Mouse (Mus musculus) heart, postnatal 10 days (tissue): Measurements from ENCODE around the gene Mphosph9. TPM values are rescaled to one million over a fixed set of nuclear protein-coding genes. Genes with fewer than 3 reads are reported as not detected.
A peak's percentile ranks its signal among the peaks of the same experiment; 100 is the strongest.
"Not testable (repeated sequence)": the region's sequence is repeated elsewhere in the genome, so short reads cannot be mapped to it uniquely, and the experiment has no call there.

Source experiments
- DNase-seq, 2 experiments: peaks; one replicate each; pipeline ENCODE4 v3.0.0; 2021
- intact Hi-C: fragments of 180-260 bp; cut with DNase I; formaldehyde crosslinking; loops from one replicate; pipeline ENCODE4 v1.15.1; 2025
- total RNA-seq, 2 experiments: library from RNA; stranded (reverse); gene quantifications; 2 replicates each; pipeline ENCODE4 v1.2.3; 2021

Mphosph9 gene
- total RNA-seq, result 1 to 10 TPM; 6.7 to 7.4 TPM

- peak; percentile 99 to 100 for DNase-seq
- intact Hi-C loops, result loop anchor here (2.0 kb wide), 1 partner anchor 29 kb away; no protein-coding TSS in a partner anchor
Measured at GRCm38 (mm10) chr5:124327510-124328364, at the start of gene Mphosph9, which contains the start of gene 2810006K23Rik. Mphosph9 (minus strand) TSS chr5:124327972. 2810006K23Rik (plus strand) TSS chr5:124328089.

GRCm38 (mm10) chr5:124377149-124377548 lies 49.4 kb upstream of the Mphosph9 start:
- no peak for DNase-seq
- intact Hi-C loops, result no loop called here

- DNase-seq, result no peak
- intact Hi-C loops, result no loop called here
Measured at GRCm38 (mm10) chr5:124376401-124376800, 48.6 kb upstream of the Mphosph9 start.

GRCm38 (mm10) chr5:124374298-124374697 lies 46.5 kb upstream of the Mphosph9 start:
- intact Hi-C loops, result loop anchor here (5.0 kb wide), 1 partner anchor 33 kb away; no protein-coding TSS in a partner anchor
- no peak for DNase-seq

- intact Hi-C loops, result no loop called here
Measured at GRCm38 (mm10) chr5:124366721-124367120, 38.9 kb upstream of the Mphosph9 start.

GRCm38 (mm10) chr5:124365754-124366153 lies 38.0 kb upstream of the Mphosph9 start:
- no peak for DNase-seq
- intact Hi-C loops, result no loop called here

More at GRCm38 (mm10) chr5:124366721-124367120, 38.9 kb upstream of the Mphosph9 start:
- peak in 1 of 2 experiments; percentile 8 for DNase-seq

GRCm38 (mm10) chr5:124364173-124364918 lies 36.6 kb upstream of the Mphosph9 start:
- intact Hi-C loops, result no loop called here

GRCm38 (mm10) chr5:124362982-124363381 lies 35.2 kb upstream of the Mphosph9 start, which contains the start of gene Cdk2ap1:
Cdk2ap1 (minus strand) TSS chr5:124363082.
- DNase-seq, intact Hi-C loops: not testable (repeated sequence)

More at GRCm38 (mm10) chr5:124364173-124364918, 36.6 kb upstream of the Mphosph9 start:
- no peak for DNase-seq

- intact Hi-C loops, result loop anchor here (5.0 kb wide), 1 partner anchor 183 kb away; the partner anchor contains the start of gene Tmed2
- no peak for DNase-seq
Measured at GRCm38 (mm10) chr5:124359641-124360040, 31.9 kb upstream of the Mphosph9 start.

GRCm38 (mm10) chr5:124356695-124357094 lies 28.9 kb upstream of the Mphosph9 start:
- intact Hi-C loops, result loop anchor here (5.0 kb wide), 1 partner anchor 186 kb away; the partner anchor contains the start of gene Tmed2
- no peak for DNase-seq

- no peak for DNase-seq
- intact Hi-C loops, result loop anchor here (5.0 kb wide), 1 partner anchor 187 kb away; the partner anchor contains the start of gene Tmed2
Measured at GRCm38 (mm10) chr5:124355425-124355959, 27.7 kb upstream of the Mphosph9 start.

GRCm38 (mm10) chr5:124354574-124355424 lies 27.0 kb upstream of the Mphosph9 start:
- peak; percentile 52 to 63 for DNase-seq

GRCm38 (mm10) chr5:124353726-124354547 lies 26.2 kb upstream of the Mphosph9 start:
- intact Hi-C loops, result no loop called here

More at GRCm38 (mm10) chr5:124354574-124355424, 27.0 kb upstream of the Mphosph9 start:
- intact Hi-C loops, result loop anchor here (5.0 kb wide), 1 partner anchor 188 kb away; the partner anchor contains the start of gene Tmed2

GRCm38 (mm10) chr5:124353011-124353725 lies 25.4 kb upstream of the Mphosph9 start:
- intact Hi-C loops, result no loop called here
- peak in 1 of 2 experiments; percentile 64 for DNase-seq

More at GRCm38 (mm10) chr5:124353726-124354547, 26.2 kb upstream of the Mphosph9 start:
- DNase-seq, result peak; percentile 73 to 80

- peak; percentile 87 for DNase-seq
- intact Hi-C loops, result no loop called here
Measured at GRCm38 (mm10) chr5:124352141-124352920, 24.6 kb upstream of the Mphosph9 start.

GRCm38 (mm10) chr5:124351604-124352003 lies 23.8 kb upstream of the Mphosph9 start:
- DNase-seq, result no peak
- intact Hi-C loops, result no loop called here

GRCm38 (mm10) chr5:124351111-124351560 lies 23.4 kb upstream of the Mphosph9 start:
- DNase-seq, result peak; percentile 73
- intact Hi-C loops, result no loop called here
